Mouse (Mus musculus): Measurements from ENCODE around the gene Vax1. TPM values are rescaled to one million over a fixed set of nuclear protein-coding genes. Genes with fewer than 3 reads are reported as not detected.

Vax1 gene
- polyA plus RNA-seq, 1 experiment, result not detected

- WGBS, result 33% methylated on average over 1 of the region's 1 CpGs
- no peaks in the 10 kb centered on the region for H3K4me1 ChIP-seq (ENCODE audit: control insufficient read depth, insufficient read depth, insufficient read length, low read length)
- TF ChIP-seq CTCF (IDR thresholded peaks at IDR 0.05; ENCODE audit: extremely low read depth, insufficient read length, insufficient replicate concordance, low read depth, low read length) (no peak), POLR2A (IDR thresholded peaks at IDR 0.05; ENCODE audit: low read depth, low read length) (no peak)
- H3K4me3 ChIP-seq (ENCODE audit: low read depth, low read length), result no peak overlapping the region
- H3K36me3 ChIP-seq (ENCODE audit: control insufficient read depth, insufficient read depth, low read length), result no peaks in the 10 kb centered on the region
- H3K27me3 ChIP-seq (ENCODE audit: control insufficient read depth, insufficient read depth, low read length), result peaks cover 65% of the 10 kb centered on the region
- no peak overlapping the region for H3K27ac ChIP-seq (ENCODE audit: insufficient read depth, low read depth, low read length)
Observed at GRCm38 (mm10) chr19:59164111-59164510, 5.7 kb downstream of the Vax1 start.

DNA sequence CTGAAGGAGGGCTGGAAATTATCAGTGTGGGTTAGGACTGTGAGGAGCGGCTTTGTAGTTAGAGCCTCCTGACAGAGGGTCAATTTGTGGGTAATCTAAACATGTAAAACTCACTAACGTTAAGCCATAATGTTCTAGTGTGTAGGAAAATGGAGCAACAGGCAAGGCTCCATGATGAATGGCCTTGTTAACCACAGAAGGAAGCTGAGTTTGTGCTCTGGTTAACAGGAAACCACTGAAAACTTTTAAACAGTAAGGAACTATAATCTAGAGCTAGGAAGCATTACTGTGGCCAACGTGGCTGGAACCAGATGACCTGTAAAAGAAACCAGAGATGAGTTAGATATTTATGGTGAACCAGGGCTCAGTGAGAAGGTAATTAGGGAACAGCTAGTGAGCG is 13.2 kb downstream of the Vax1 start:
- H3K36me3 ChIP-seq (ENCODE audit: control insufficient read depth, insufficient read depth, low read length), result no peaks in the 10 kb centered on the region

DNA sequence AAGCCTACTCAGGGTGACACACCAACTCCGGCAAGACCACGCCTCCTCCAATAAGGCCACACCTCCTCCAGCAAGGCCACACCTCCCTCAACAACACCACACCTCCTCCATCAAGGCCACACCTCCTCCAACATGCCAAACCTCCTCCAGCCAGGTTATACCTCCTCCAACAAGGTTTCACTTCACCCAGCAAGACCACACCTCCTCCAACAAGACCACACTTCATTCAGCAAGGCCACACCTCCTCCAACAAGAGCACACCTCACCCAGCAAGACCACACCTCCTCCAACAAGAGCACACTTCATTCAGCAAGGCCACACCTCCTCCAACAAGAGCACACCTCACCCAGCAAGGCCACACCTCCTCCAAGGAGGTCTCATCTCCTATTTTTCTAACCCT is 15.7 kb downstream of the Vax1 start:
- WGBS, result 80% methylated on average over 2 of the region's 2 CpGs
- Histone ChIP-seq H3K4me1 (ENCODE audit: control insufficient read depth, insufficient read depth, insufficient read length, low read length) (no peaks in the 10 kb centered on the region), H3K27ac (ENCODE audit: insufficient read depth, low read depth, low read length) (no peak overlapping the region), H3K4me3 (ENCODE audit: low read depth, low read length) (no peak overlapping the region), H3K27me3 (ENCODE audit: control insufficient read depth, insufficient read depth, low read length) (no peaks in the 10 kb centered on the region), H3K36me3 (ENCODE audit: control insufficient read depth, insufficient read depth, low read length) (no peaks in the 10 kb centered on the region)
- TF ChIP-seq POLR2A (IDR thresholded peaks at IDR 0.05; ENCODE audit: low read depth, low read length), result no peak
- TF ChIP-seq CTCF (IDR thresholded peaks at IDR 0.05; ENCODE audit: extremely low read depth, insufficient read length, insufficient replicate concordance, low read depth, low read length), result no peak

More for the DNA sequence above, 13.2 kb downstream of the Vax1 start:
- peaks cover 3% of the 10 kb centered on the region; the same call in 1 of the 2 replicates for H3K27me3 ChIP-seq (ENCODE audit: control insufficient read depth, insufficient read depth, low read length)
- WGBS, result 46% methylated on average over 4 of the region's 4 CpGs
- TF ChIP-seq POLR2A (IDR thresholded peaks at IDR 0.05; ENCODE audit: low read depth, low read length), result no peak
- H3K4me1 ChIP-seq (ENCODE audit: control insufficient read depth, insufficient read depth, insufficient read length, low read length), result no peaks in the 10 kb centered on the region
- H3K27ac ChIP-seq (ENCODE audit: insufficient read depth, low read depth, low read length), result no peak overlapping the region
- H3K4me3 ChIP-seq (ENCODE audit: low read depth, low read length), result no peak overlapping the region

- Histone ChIP-seq H3K27me3 (ENCODE audit: control insufficient read depth, insufficient read depth, low read length) (peaks cover 3% of the 10 kb centered on the region; the same call in 1 of the 2 replicates), H3K4me1 (ENCODE audit: control insufficient read depth, insufficient read depth, insufficient read length, low read length) (no peaks in the 10 kb centered on the region), H3K36me3 (ENCODE audit: control insufficient read depth, insufficient read depth, low read length) (no peaks in the 10 kb centered on the region), H3K4me3 (ENCODE audit: low read depth, low read length) (no peak overlapping the region), H3K27ac (ENCODE audit: insufficient read depth, low read depth, low read length) (no peak overlapping the region)
- no peak for TF ChIP-seq CTCF (IDR thresholded peaks at IDR 0.05; ENCODE audit: extremely low read depth, insufficient read length, insufficient replicate concordance, low read depth, low read length)
- no peak for TF ChIP-seq POLR2A (IDR thresholded peaks at IDR 0.05; ENCODE audit: low read depth, low read length)
- WGBS, result 58% methylated on average over 9 of the region's 9 CpGs
Observed at GRCm38 (mm10) chr19:59145492-59146140, 24.2 kb downstream of the Vax1 start.

DNA sequence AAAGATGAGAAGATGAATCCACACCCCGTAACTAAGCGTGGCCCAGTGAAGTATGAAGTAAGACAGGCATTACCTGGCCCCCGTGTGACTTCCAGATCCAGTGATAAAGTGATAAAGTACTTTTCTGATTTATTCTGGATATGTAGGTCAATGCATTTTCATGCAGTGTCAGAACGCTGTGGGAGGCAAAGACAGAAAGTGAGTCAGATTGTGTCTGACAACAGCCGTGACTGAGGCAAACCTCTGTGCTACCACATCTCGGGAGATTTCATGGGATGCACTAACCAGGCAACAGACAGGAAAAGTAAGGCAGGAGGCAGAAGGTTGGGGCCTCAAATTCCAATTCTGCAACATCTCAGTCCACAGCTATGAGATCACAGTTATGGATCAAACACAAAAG is 24.8 kb downstream of the Vax1 start:
- 71% methylated on average over 6 of the region's 6 CpGs for WGBS
- TF ChIP-seq POLR2A (IDR thresholded peaks at IDR 0.05; ENCODE audit: low read depth, low read length) (no peak), CTCF (IDR thresholded peaks at IDR 0.05; ENCODE audit: extremely low read depth, insufficient read length, insufficient replicate concordance, low read depth, low read length) (no peak)
- Histone ChIP-seq H3K4me3 (ENCODE audit: low read depth, low read length) (no peak overlapping the region), H3K36me3 (ENCODE audit: control insufficient read depth, insufficient read depth, low read length) (no peaks in the 10 kb centered on the region), H3K27ac (ENCODE audit: insufficient read depth, low read depth, low read length) (no peak overlapping the region), H3K4me1 (ENCODE audit: control insufficient read depth, insufficient read depth, insufficient read length, low read length) (no peaks in the 10 kb centered on the region), H3K27me3 (ENCODE audit: control insufficient read depth, insufficient read depth, low read length) (peaks cover 3% of the 10 kb centered on the region; the same call in 1 of the 2 replicates)

GRCm38 (mm10) chr19:59142206-59142605 is 27.6 kb downstream of the Vax1 start:
- Histone ChIP-seq H3K36me3 (ENCODE audit: control insufficient read depth, insufficient read depth, low read length) (no peaks in the 10 kb centered on the region), H3K4me1 (ENCODE audit: control insufficient read depth, insufficient read depth, insufficient read length, low read length) (no peaks in the 10 kb centered on the region), H3K27me3 (ENCODE audit: control insufficient read depth, insufficient read depth, low read length) (peaks cover 3% of the 10 kb centered on the region; the same call in 1 of the 2 replicates), H3K27ac (ENCODE audit: insufficient read depth, low read depth, low read length) (no peak overlapping the region), H3K4me3 (ENCODE audit: low read depth, low read length) (no peak overlapping the region)
- TF ChIP-seq CTCF (IDR thresholded peaks at IDR 0.05; ENCODE audit: extremely low read depth, insufficient read length, insufficient replicate concordance, low read depth, low read length), result no peak
- WGBS, result 48% methylated on average over 4 of the region's 4 CpGs

DNA sequence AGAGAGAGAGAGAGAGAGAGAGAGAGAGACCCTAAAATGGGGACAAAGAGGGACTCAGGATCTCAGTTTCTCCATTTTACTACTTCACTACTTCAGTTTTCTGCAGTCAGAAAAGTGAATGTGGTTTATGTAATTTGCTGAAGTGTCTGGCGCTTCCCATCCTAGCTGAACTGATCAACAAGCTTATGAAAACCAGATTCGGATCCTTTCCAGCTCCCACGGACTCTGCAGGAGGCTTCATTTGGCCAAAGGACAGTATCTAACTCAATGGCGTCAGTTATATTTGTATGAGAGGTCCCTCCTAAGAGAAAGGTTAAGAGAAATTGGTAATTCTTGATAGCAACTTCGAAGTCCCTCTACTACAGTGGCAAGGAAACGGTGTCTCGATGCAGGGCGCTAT is 34.5 kb downstream of the Vax1 start:
- H3K4me3 ChIP-seq (ENCODE audit: low read depth, low read length), result no peak overlapping the region
- TF ChIP-seq POLR2A (IDR thresholded peaks at IDR 0.05; ENCODE audit: low read depth, low read length) (no peak), CTCF (IDR thresholded peaks at IDR 0.05; ENCODE audit: extremely low read depth, insufficient read length, insufficient replicate concordance, low read depth, low read length) (no peak)
- no peak overlapping the region for H3K27ac ChIP-seq (ENCODE audit: insufficient read depth, low read depth, low read length)
- H3K27me3 ChIP-seq (ENCODE audit: control insufficient read depth, insufficient read depth, low read length), result no peaks in the 10 kb centered on the region; the same call in 1 of the 2 replicates
- H3K36me3 ChIP-seq (ENCODE audit: control insufficient read depth, insufficient read depth, low read length), result no peaks in the 10 kb centered on the region
- H3K4me1 ChIP-seq (ENCODE audit: control insufficient read depth, insufficient read depth, insufficient read length, low read length), result no peaks in the 10 kb centered on the region
- WGBS, result 67% methylated on average over 8 of the region's 8 CpGs
